Mouse (Mus musculus): ENCODE measurements at regions not wholly inside any gene's neighbourhood (a gene's known extent, or its start where the extent isn't known, plus 50 kb on each side); places are given as distances from the start of the nearest gene placed in this dataset.
"Not testable (repeated sequence)": the region's sequence is repeated elsewhere in the genome, so short reads cannot be mapped to it uniquely, and the experiment has no call there.

DNA sequence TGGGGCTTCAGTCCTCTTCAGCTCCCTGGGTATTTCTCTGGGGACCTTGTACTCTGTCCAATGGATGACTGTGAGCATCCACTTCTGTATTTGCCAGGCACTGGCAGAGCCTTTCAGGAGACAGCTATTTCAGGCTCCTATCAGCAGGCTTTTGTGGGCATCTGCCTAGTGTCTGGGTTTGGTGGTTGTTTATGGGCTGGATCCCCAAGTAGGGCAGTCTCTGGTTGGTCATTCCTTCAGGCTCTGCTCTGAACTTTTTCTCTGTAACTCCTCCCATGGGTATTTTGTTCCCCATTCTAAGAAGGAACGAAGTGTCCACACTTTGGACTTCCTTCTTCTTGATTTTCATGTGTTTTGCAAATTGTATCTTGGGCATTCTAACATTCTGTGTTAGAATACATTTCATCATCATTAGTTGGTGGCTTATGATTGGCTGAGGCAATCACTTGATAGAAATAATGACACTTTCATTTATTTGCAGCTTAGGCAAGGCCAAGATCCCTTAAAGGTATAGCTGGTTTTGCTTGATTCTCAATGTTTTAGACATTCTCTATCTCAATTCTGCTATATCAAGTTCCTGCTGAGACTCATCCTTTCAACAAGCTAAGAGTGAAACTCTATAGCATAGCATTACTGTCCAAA is 96.7 kb downstream of the Gcnt1 start:
- peak; percentile 10 for DNase-seq (ENCODE audit: low spot score)
- H3K4me1 ChIP-seq (ENCODE audit: insufficient read depth, low read depth, low read length); ATAC-seq; H3K27ac ChIP-seq (ENCODE audit: low read length); H3K9me3 ChIP-seq (ENCODE audit: low read length); H3K27me3 ChIP-seq (replicated peaks; ENCODE audit: insufficient read depth, low read length); H3K9ac ChIP-seq (replicated peaks; ENCODE audit: low read depth); H3K4me2 ChIP-seq (replicated peaks; ENCODE audit: low read depth, low read length); H3K36me3 ChIP-seq (ENCODE audit: insufficient read depth, low read length); H3K4me3 ChIP-seq (ENCODE audit: low read depth, low read length): not testable (repeated sequence)
- 72% methylated on average over 1 of the region's 1 CpGs for WGBS

Measured in lung, postnatal 0 days (tissue).